Mouse (Mus musculus): Measurements from ENCODE around the gene Stx3. TPM values are rescaled to one million over a fixed set of nuclear protein-coding genes. Genes with fewer than 3 reads are reported as not detected.
A peak's percentile ranks its signal among the peaks of the same experiment; 100 is the strongest.

Gene Stx3
- total and polyA plus RNA-seq, 3 experiments, result 0.16 to 4.7 (median 1.4) TPM

DNA sequence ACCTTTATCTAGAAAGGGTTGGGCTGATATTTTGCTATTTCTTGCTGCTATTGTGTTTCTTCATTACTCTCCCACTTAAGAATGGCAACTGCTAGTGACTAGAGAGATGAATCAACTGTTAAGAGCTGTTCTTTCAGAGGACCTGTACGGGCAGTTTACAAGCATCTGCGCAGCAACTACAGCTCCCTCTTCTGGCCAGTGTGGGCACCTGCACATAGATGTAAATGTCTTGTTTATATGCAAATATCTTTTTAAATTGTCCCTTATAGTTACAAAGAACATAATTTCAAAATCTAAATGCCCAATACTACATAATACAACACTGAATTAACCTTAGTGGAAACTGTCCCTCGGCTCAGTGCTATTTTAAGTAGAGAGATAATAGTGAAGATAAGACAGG lies 51.0 kb downstream of the Stx3 start (continued):
- TF ChIP-seq USF2 (conservative IDR thresholded peaks at IDR 0.05; ENCODE audit: low read depth, low read length) (no peak), PAX5 (IDR thresholded peaks at IDR 0.05; ENCODE audit: low read length) (no peak), KAT2A (IDR thresholded peaks at IDR 0.05; ENCODE audit: insufficient replicate concordance, low read length) (no peak)

DNA sequence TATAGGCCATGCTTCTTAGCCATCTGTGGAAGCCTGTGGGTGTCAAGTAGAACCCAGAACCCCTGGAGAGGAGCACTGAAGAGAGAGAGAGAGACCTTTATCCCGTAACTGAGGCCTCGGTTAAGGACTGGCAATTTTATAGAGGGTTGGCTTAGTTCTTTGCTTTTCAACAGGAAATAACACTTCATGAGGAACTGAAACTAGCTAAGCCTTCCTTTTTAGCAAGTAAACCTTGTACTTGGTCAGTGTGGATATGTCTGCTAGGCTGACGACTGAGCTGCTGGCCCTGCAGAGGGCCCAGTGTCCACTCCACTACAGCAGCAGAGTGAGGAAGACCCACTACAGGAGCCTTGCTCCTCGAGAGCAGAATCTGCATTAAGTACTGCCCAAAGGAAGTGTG lies 52.8 kb downstream of the Stx3 start:
- H3K4me1 ChIP-seq (ENCODE audit: control insufficient read depth in 1 of 2, insufficient read depth in 2 of 2), result peaks cover 14 to 52% of the 10 kb centered on the region in 2 experiments
- H3K36me3 ChIP-seq (replicated peaks in 1 of 2; ENCODE audit: control insufficient read depth in 1 of 2, insufficient read depth in 1 of 2, low read length in 1 of 2), result no peaks in the 10 kb centered on the region
- peak; percentile 60 for DNase-seq (ENCODE audit: extremely low read depth)
- dilution Hi-C loops (cut with MboI; ENCODE audit: extremely low pct_ligation_motif_present, extremely low pct_unique_long_range_greater_than_20kb, low sequenced_read_pairs) (no loop called here), in situ Hi-C loops (cut with MboI; ENCODE audit: low pct_ligation_motif_present, low pct_unique_long_range_greater_than_20kb, low sequenced_read_pairs) (loop anchor here (5.0 to 25.0 kb wide), 3 partner anchors 159 to 579 kb away; partner anchors contain the start of gene Ms4a13)
- H3K9ac ChIP-seq (ENCODE audit: insufficient read depth, low read depth), result peak overlapping the region; percentile 21; the same call in 1 of the 2 replicates
- peak overlapping the region; percentile 39; the same call in 1 of the 2 replicates for H3K4me2 ChIP-seq (ENCODE audit: insufficient read depth, low read depth, poor library complexity, severe bottlenecking)
- no peaks in the 10 kb centered on the region for H3K9me3 ChIP-seq (replicated peaks; ENCODE audit: low read length)
- no peaks in the 10 kb centered on the region for H3K27me3 ChIP-seq (replicated peaks)
- H3K4me3 ChIP-seq (replicated peaks in 1 of 3; ENCODE audit: low read depth in 2 of 3, low read length in 2 of 3, poor library complexity in 1 of 3), result no peak overlapping the region
- H3K27ac ChIP-seq (ENCODE audit: insufficient read depth, low read depth), result peak overlapping the region; percentile 82
- peak; percentile 99 for TF ChIP-seq IRF4 (IDR thresholded peaks at IDR 0.05; ENCODE audit: low read depth, low read length)
- TF ChIP-seq MAFK (IDR thresholded peaks at IDR 0.05; ENCODE audit: insufficient replicate concordance, low read length), result no peak
- peak; percentile 45 for TF ChIP-seq POLR2A (IDR thresholded peaks at IDR 0.05; ENCODE audit: low read depth, low read length)
- peak; percentile 56; the same call in 1 of the 2 replicates for TF ChIP-seq TCF12 (IDR thresholded peaks at IDR 0.05; ENCODE audit: low read depth, low read length)
- TF ChIP-seq MYC (IDR thresholded peaks at IDR 0.05; ENCODE audit: low read depth, low read length), result 0 out of 2 replicates have a peak, but pooled peaks have one; percentile 31
- TF ChIP-seq SIN3A (IDR thresholded peaks at IDR 0.05; ENCODE audit: low read length), result no peak
- TF ChIP-seq HCFC1 (IDR thresholded peaks at IDR 0.05; ENCODE audit: low read depth, low read length), result peak; percentile 37
- TF ChIP-seq USF2 (conservative IDR thresholded peaks at IDR 0.05; ENCODE audit: low read depth, low read length), result no peak
- no peak for TF ChIP-seq ZKSCAN1 (IDR thresholded peaks at IDR 0.05; ENCODE audit: borderline replicate concordance, low read depth, low read length)
- 0 out of 2 replicates have a peak, but pooled peaks have one; percentile 23 for TF ChIP-seq ELF1 (IDR thresholded peaks at IDR 0.05; ENCODE audit: low read depth, low read length)
- no peak for TF ChIP-seq KAT2A (IDR thresholded peaks at IDR 0.05; ENCODE audit: insufficient replicate concordance, low read length)
- TF ChIP-seq SMC3 (IDR thresholded peaks at IDR 0.05; ENCODE audit: low read depth, low read length), result no peak
- no peak for TF ChIP-seq RCOR1 (conservative IDR thresholded peaks at IDR 0.05; ENCODE audit: low read depth, low read length)
- TF ChIP-seq CHD1 (IDR thresholded peaks at IDR 0.05; ENCODE audit: low read depth, low read length), result no peak
- peak; percentile 42; the same call in 1 of the 2 replicates for TF ChIP-seq ZMIZ1 (IDR thresholded peaks at IDR 0.05; ENCODE audit: low read depth, low read length)
- TF ChIP-seq ZC3H11A (IDR thresholded peaks at IDR 0.05; ENCODE audit: low read depth, low read length), result no peak
- TF ChIP-seq CTCF (conservative IDR thresholded peaks at IDR 0.05 in 1 of 2, IDR thresholded peaks at IDR 0.05 in 1 of 2; ENCODE audit: low read depth in 2 of 2, low read length in 2 of 2), result no peak
- peak; percentile 93 for TF ChIP-seq EP300 (IDR thresholded peaks at IDR 0.05; ENCODE audit: low read length)
- TF ChIP-seq NELFE (IDR thresholded peaks at IDR 0.05; ENCODE audit: low read depth, low read length), result peak; percentile 41; the same call in 1 of the 2 replicates
- TF ChIP-seq NRF1 (IDR thresholded peaks at IDR 0.05; ENCODE audit: low read depth, low read length), result no peak
- no peak for TF ChIP-seq MAZ (IDR thresholded peaks at IDR 0.05; ENCODE audit: low read depth, low read length)
- TF ChIP-seq UBTF (IDR thresholded peaks at IDR 0.05; ENCODE audit: low read depth, low read length), result no peak
- peak; percentile 36; the same call in 1 of the 2 replicates for TF ChIP-seq MAX (IDR thresholded peaks at IDR 0.05; ENCODE audit: low read length)
- TF ChIP-seq CHD2 (IDR thresholded peaks at IDR 0.05; ENCODE audit: low read length), result no peak
- no peak for TF ChIP-seq BHLHE40 (IDR thresholded peaks at IDR 0.05; ENCODE audit: low read depth, low read length)
- TF ChIP-seq POLR2AphosphoS2 (IDR thresholded peaks at IDR 0.05; ENCODE audit: low read depth, low read length), result no peak
- TF ChIP-seq MXI1 (IDR thresholded peaks at IDR 0.05; ENCODE audit: low read depth, low read length), result no peak
- TF ChIP-seq MEF2A (IDR thresholded peaks at IDR 0.05; ENCODE audit: borderline replicate concordance, low read depth, low read length), result peak; percentile 60; the same call in 1 of the 2 replicates
- no peak for TF ChIP-seq JUND (conservative IDR thresholded peaks at IDR 0.05; ENCODE audit: low read depth, low read length)
- no peak for TF ChIP-seq GABPA (IDR thresholded peaks at IDR 0.05; ENCODE audit: insufficient replicate concordance, low read depth, low read length)
- peak; percentile 70; the same call in 1 of the 2 replicates for TF ChIP-seq TBP (conservative IDR thresholded peaks at IDR 0.05; ENCODE audit: low read depth, low read length)
- no peak for TF ChIP-seq E2F4 (IDR thresholded peaks at IDR 0.05; ENCODE audit: insufficient replicate concordance, low read depth, low read length)
- peak; percentile 40; the same call in 1 of the 2 replicates for TF ChIP-seq ETS1 (conservative IDR thresholded peaks at IDR 0.05; ENCODE audit: low read depth, low read length)
- no peak for TF ChIP-seq RAD21 (IDR thresholded peaks at IDR 0.05; ENCODE audit: low read depth, low read length)
- TF ChIP-seq ZNF384 (IDR thresholded peaks at IDR 0.05; ENCODE audit: low read depth, low read length), result no peak
- no peak for TF ChIP-seq PAX5 (IDR thresholded peaks at IDR 0.05; ENCODE audit: low read length)
- 0 out of 2 replicates have a peak, but pooled peaks have one; percentile 21 for TF ChIP-seq JUN (IDR thresholded peaks at IDR 0.05; ENCODE audit: insufficient read depth, low read depth, low read length)
- H3K79me2 ChIP-seq (replicated peaks; ENCODE audit: control insufficient read depth, extremely low read depth, insufficient read depth, poor library complexity, severe bottlenecking), result peaks cover 11% of the 10 kb centered on the region

Measured in CH12.LX (cell line).